Mouse (Mus musculus) cerebellum, postnatal 36 days (tissue): ENCODE data around the gene Kdm2b.

ENCODE experiments used
- DNase-seq, 2 experiments: peaks; one replicate each; pipeline ENCODE4 v3.0.0; 2021 to 2022; ENCODE audit warnings: mixed read lengths in 2 of 2

Gene Kdm2b

GRCm38 (mm10) chr5:122925534-122925958 is 64.1 kb downstream of the Kdm2b start:
- peak; percentile 77 to 80 for DNase-seq

- DNase-seq: peak; percentile 63 to 65
These were observed 65.7 kb downstream of the Kdm2b start for GRCm38 (mm10) chr5:122923871-122924465.

DNA sequence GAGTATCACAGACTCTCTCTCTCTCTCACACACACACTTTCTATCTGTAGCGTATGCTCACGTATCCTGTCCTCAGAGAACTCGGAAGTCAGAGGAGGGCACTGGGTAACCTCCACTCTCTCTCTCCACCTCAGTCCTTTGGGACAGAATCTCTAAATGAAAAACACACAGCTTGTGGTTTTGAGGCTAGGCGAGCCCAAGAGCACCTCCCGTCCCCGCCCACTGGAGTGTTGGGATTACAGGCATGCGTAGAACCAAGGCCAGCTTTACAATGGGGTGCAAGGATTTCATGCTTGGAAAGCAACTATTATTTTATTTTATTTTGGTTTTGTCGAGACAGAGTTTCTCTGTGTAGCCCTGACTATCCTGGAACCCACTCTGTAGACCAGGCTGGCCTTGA is 67.7 kb downstream of the Kdm2b start:
- no peak for DNase-seq

DNA sequence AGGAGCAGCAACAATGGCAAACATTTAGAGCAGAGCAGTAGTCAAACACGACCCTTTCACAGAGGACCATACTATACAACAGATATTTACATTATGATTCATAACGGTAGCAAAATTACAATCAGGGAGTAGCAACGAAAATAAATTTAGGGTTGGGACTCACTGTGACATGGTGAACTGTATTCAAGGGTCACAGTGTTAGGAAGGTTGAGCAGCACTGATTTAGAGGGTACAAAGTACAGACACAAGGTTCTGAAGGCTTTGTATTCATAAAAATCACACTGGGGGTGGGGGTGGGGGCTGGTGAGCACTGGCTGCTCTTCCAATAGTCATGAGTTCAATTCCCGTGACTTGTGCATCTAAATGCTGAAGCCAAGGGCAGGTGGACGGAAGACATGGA is 69.1 kb downstream of the Kdm2b start:
- no peak for DNase-seq

GRCm38 (mm10) chr5:122917982-122918711 is 71.5 kb downstream of the Kdm2b start:
- DNase-seq: no peak

GRCm38 (mm10) chr5:122916147-122916546 is 73.5 kb downstream of the Kdm2b start:
- no peak for DNase-seq

- no peak for DNase-seq
These were observed 76.8 kb downstream of the Kdm2b start for GRCm38 (mm10) chr5:122912863-122913262.

GRCm38 (mm10) chr5:122909481-122909880 is 80.1 kb downstream of the Kdm2b start:
- DNase-seq: peak; percentile 32 to 48

GRCm38 (mm10) chr5:122908001-122908400 is 81.6 kb downstream of the Kdm2b start:
- DNase-seq: no peak

DNA sequence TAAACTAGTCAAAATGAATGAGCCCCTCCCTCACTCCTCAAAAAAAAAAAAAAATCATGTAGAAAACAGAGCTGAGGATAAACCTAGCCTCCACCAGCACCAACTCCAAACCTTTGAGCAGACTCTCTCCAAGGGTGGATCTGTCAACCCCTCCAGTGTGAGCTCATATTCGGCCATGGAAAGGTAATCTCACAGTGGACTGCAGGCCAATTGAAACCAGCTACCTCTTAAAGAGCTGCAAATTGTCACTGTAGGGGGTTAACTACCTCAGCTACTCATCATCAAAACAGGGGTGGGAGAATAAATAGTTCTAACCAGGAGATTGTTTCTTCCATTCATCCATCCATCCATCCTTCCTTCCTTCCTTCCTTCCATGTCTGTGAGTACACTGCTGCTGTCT is 82.4 kb downstream of the Kdm2b start:
- no peak for DNase-seq

GRCm38 (mm10) chr5:122903165-122903564 is 86.5 kb downstream of the Kdm2b start:
- DNase-seq: no peak

DNA sequence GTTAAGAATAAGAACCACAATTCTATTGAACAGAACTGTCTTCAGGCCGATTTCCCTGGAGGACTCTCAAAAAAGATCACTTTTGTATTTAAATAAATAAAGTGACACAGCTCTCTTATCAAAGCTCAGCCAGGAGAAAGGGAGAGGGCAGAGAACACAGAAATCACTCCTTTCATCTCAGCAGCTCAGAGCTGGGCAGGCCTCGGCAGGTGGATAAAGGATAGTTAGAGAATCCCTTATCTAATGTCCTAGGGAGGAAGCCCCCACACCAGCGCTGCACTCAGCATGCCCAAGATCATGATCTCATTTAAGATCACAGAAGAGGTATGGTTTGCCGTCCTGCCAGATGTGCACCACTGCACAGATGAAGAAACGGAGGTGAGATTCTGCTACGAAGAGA is 87.4 kb downstream of the Kdm2b start:
- DNase-seq: no peak

- no peak for DNase-seq
These were observed 88.0 kb downstream of the Kdm2b start for GRCm38 (mm10) chr5:122901666-122902065.

DNA sequence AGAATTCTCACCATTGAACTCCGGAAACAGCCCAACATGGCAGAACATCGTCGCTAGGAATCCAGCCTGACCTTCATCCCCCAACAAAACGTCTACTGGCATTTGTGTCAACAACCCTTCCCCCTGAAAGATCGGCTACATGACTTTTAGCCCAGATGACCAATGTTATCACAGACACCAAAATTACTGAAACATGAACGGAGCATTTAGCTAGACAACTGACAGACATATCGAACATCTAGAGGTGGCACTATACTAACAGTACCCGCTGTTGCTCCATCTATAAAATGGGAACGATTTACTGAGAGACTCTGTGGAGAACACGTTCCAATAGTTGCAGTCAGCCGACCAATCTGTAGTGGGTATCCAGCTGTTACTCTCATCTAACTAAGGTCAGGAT is 88.4 kb downstream of the Kdm2b start:
- DNase-seq: no peak

- DNase-seq: no peak
These were observed 89.0 kb downstream of the Kdm2b start for GRCm38 (mm10) chr5:122900558-122901171.

- peak; percentile 79 to 89 for DNase-seq
These were observed 89.7 kb downstream of the Kdm2b start for GRCm38 (mm10) chr5:122899777-122900557.

DNA sequence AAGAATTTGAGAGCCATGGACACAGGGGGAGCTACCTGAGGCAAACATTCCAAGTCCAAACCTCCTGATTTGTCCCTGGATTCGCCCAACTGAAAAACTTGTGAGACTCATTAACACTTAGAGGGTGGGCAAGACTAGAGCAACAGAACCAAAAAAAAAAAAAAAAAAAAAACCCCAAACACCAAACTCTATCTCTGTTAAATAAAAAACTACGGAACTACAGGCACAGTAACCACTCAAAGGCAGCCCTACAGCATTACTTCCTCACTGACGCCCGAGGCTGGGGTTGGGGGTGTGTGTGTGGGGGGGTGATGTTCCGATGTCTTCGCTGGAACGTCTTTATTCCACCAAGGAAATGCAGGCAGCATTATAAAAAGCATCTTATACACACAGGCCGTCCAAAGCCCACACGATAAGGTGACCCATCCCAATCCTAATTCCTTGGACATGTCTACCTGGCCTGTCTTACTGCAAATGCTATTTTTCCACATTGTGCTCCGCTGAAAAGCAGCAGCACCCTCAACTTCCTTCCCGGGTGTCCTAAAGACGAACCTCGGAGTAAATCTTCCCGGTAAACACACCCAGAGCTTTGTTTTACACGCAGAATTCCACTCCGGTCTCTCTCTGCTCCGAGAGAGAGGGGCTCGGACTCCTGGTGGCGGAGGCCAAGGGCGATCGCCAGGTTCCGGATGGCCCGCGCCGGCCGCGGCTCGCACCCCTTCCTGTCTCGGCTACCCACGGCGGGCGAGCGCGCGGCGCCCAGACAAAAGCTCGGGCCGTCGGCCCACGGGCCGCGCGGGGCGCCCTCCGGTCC is 90.5 kb downstream of the Kdm2b start:
- DNase-seq: peak in 1 of 2 experiments; percentile 20

GRCm38 (mm10) chr5:122898153-122898552 is 91.5 kb downstream of the Kdm2b start:
- no peak for DNase-seq

- no peak for DNase-seq
These were observed 94.8 kb downstream of the Kdm2b start for GRCm38 (mm10) chr5:122894821-122895220.

- DNase-seq: peak; percentile 64 to 72
These were observed 95.5 kb downstream of the Kdm2b start for GRCm38 (mm10) chr5:122894007-122894637.

DNA sequence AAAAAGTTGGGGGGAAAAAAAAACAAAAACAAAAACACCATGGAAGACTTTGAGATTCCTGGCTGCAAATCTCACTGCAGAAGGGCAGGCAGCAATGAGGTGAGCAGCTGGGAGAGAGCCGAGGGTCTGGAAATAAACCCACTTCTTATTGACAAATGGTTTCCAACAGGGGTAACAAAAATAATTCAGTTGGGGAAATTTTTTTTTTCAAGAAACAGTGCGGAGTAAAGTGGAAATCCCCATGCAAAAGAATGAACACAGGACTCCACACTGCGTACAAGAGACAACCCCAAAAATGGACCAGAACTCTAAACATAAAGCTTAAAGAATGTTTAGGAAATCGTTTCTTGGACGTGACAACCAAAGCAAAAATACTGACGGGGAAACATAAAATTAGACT is 96.4 kb downstream of the Kdm2b start:
- no peak for DNase-seq

DNA sequence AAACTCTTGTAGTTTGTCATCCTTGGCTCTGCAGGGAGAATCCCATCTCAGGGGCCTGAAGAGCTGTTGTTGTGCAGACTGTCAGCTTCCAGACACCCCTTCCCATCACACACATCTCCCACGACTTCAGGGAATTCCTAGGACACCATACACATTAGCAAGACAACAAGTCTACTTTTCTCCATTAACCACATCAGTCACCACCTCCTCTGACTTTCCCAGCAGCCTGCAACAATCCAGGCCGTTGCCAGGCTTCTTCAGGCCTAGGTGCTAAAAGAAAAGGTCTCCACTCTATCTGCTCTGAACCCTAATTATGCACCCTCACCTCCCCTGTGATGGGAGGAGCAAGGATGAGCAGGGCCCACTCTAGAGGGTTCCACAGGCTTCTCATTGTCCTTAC is 99.2 kb downstream of the Kdm2b start:
- DNase-seq: no peak
